Mouse (Mus musculus) spleen, adult 18-20 months (tissue): ENCODE results near the gene Gpatch2l.
A peak's percentile ranks its signal among the peaks of the same experiment; 100 is the strongest.

Source experiments
- DNase-seq, 2 experiments: peaks; one replicate each; pipeline ENCODE4 v3.0.0; 2022; ENCODE audit warnings: mixed read lengths in 2 of 2

Gene Gpatch2l

DNA sequence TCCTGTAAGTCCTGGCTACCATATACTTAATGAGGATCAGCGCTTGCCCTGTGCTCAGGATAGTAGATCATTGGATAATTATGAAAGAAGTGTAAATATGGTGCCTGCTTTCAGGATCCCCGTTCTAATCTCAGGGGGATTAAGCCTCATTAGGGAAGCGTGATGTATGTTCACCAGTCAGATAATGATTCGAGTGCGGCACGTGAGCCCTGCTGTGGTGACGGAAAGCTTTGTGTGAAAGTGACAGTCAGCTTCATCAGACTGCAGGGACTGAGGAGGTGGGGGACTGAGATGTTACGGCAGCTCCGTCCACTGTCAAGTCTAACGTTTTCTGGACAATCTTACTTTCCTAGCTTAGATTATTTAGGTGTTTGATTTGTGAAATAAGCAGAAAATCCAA, 38.3 kb downstream of the Gpatch2l start:
- DNase-seq, result no peak

DNA sequence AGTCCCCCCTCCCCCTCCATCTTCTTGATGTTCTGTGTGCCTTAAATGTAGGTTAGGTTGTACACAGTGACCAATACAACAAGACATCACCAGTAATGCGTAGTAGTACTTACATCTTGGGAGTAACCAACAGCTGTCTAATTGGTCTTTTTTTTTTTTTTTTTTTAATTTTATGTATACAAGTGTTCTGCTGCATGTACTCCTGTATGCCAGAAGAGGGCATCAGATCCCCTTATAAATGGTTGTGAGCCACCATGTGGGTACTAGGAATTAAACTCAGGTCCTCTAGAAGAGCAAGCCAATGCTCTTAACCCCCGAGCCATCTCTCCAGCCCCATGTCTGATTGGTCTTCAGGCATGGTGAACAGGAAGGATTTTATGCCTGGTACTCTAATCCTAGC, 44.0 kb downstream of the Gpatch2l start:
- DNase-seq, result no peak

DNA sequence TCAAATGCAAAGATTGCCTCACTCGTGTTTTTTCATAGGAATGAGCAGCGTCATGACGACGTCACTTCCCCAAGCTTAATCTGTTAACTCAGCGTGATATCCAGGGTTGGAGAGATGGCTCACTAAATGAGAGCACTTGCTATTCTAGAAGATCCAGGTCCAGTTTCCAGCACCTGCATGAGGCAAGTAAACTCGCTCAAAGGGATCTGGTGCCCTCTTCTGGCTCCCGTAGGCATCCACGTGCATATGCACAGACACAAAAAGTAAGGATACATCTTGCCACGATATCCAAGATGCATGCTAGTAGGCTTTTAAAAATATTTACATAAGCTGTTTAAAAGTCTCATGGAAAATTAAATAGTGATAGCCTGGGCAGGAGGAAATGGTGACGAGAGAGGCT, 55.8 kb downstream of the Gpatch2l start:
- DNase-seq, result no peak

DNA sequence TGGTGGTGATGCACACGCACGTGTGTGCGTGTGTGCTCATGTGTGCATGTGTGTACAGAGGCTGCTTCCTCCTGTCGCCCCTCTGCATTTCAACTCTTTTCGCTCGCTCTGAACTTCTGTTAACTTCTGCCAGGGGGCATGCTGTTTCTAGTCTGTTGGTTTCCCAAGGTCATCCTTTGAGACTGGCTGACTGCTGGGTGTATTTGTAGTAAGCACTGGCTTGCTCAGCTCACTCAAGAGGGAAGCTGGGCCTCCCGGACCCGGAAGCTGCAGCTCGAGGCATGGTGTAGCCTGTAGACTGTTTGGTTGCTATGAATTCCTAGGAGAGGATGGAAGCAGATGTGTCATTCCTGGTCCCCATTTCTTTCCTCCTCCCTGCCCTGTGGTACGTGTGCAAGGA, 61.3 kb downstream of the Gpatch2l start:
- DNase-seq, result no peak

DNA sequence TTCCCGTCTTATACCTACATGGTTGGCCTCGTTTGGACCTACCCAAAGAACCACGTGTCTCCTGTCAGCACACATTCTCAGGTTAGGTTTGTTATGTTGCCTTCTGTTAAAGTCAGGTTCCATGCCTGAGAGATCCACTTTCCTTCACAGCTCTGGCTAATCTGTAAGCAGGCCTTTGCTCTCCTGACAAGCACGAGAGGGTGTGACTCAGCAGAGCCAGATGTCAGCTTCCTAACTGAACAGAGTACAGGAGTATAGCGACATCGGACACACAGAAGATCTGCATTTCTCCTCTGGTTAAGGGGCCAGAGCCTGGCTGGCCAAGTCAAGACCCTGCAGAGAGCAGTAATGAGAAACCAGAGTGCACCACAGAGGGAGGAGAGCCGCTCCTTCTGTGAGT, 63.4 kb downstream of the Gpatch2l start:
- no peak for DNase-seq

DNA sequence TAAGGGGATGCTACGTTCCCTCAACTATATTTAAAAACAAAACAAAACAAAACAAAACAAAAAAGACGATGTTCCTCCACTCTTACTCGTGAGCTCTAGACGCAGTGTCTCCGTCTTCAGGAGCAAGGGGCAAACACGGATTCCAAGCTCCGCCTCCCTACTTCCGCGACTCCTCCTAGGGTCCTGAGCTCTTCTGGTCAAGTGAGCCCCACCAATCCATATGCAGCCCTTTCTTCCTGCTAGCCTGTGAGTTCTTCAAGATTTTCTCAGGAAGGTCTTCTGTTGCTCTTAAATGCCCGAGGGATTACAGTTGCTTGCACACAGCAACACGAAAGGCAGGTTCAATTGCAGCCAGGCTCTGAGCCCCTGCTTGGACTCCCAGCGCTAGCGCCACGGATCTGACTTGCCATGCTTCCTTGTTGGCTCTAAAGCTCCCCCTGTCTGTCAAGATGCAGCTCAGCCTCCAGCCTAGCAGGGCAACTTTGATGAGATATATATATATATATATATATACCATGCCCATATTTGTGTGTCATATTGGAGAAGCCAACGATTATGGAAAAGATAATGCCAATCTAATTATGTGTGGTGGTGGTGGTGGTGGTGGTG, 64.1 kb downstream of the Gpatch2l start:
- peak in 1 of 2 experiments; percentile 24 for DNase-seq

DNA sequence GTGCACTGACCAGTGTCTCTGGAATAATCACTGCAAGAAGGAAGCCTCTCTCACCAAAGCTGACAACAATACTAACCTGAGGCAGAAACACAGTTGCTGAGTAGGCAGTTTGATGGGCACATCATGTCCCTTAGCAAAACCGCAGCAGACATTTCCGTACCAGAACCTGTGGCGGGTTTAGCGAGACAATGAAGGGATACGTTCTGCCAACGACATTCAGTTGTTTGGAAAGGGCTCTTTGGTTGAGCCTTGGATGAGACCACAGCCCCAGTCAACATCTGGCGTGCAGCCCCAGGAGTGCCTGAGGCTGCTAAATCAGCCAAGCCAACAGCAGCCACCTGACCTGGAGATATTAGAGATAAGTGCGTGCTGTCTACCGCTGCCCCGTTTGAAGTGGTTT, 67.8 kb downstream of the Gpatch2l start:
- DNase-seq, result no peak

DNA sequence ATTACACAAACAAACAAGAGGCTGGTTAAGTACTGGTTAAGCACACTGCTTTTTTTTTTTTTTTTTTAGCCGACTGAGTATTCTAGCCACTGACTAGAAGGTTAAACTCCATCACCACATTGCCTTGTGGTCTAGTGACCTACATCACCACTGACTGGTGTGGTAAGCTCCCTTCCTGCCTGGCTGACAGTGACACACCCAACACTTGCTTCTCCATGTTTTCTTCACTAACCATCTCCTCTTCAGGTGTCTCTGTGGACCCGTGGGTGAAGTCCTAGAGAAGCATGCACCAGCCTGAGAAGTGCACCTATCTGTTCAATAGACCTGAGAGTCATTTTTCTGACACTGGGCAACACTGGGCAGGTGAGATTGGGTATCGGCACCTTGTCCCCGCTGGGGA, 68.2 kb downstream of the Gpatch2l start:
- DNase-seq, result no peak

DNA sequence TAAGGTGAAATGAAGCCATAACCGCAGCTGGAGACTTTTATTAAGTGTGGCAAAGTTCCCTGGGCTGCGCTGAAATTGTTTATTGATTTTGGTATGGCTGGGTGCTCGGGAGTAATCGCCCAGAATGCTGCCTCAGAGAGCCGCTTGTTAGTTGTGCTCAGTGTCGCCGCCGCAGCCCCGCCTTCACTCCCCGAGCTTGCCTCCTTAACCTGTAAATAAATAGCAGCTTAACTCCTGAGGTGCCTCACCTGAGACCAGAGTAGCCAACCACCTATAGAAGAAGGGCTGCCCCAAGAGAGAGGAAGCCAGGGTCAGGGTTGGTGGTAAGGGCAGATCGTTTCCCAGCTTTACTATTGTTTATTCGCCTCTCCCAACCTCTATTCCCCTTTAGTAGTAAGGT, 79.0 kb downstream of the Gpatch2l start:
- no peak for DNase-seq

DNA sequence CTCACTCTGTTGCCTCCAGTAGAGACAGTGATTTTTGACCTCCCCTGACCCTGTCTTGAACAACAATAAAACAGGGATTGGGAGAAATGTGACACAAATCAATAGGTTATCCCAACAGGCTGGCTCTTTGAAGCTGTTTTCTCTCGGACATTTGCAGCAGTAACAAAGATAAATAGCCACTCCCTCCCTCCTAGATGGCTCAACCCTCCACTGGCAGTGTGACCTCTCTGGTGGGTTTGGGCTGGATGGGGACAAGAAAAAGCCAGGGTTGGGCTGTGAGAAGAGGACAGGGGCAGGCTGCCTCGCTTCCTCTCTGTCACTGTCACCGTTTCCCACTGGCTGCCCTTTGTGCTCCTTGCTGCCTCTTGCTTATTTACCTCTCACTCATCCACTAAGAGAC, 82.6 kb downstream of the Gpatch2l start:
- DNase-seq, result no peak

DNA sequence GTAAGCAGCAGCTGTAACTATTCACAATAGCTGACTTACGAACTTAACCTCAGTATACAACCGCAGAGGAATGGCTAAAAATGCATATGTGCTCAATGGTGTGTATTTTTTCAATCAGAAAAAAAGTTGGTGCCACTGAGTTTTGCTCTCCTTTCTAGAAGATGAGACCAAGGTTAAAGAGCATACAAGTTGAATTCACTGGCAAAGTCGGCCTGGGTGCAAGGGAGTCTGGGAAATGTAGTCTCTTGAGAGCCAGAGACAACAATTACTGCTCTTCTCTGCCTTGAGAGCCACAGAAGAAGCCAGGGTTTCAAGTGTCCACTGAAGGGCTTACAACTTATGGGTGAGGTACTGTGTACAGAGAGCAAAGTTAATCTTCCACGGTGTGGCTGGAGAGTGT, 88.2 kb downstream of the Gpatch2l start:
- DNase-seq, result no peak

DNA sequence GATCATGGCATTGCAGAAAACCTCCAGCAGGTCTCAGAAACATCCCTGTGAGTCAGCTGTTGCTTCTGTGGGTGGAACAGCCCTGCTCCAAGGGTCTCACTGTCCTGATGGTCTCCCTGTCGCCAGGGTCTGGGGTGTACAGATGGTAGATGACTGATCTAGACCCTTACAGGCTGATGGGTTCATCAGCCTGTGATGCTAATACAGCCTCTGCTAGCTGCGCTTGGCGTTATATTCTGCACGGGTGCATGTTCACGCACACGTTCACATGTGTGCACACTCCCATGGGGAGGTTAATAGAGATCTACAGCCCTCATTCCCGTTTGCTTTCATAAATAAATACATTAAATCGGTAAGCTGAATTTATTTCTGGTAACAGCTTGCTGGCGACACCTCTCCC, 89.0 kb downstream of the Gpatch2l start:
- no peak for DNase-seq

DNA sequence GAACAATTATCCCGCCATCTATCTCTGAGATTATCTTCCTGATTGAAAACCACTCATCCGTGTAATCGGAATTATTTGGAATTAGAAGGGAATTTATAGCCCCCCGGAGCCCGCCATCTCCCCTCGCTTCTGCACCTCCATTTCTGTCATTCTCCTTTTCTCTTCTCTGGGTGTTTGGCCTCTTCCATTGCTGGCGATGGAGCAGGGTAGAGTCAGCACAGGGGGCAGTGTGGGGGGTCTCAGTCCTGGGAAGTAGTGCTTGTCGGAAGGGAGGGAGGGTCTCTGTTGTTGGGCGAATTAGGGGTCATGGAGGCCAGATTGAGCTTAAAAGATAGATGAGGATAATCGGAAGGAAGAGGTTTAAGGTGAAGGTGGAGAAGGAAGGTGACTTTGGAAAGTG, 89.6 kb downstream of the Gpatch2l start:
- no peak for DNase-seq

DNA sequence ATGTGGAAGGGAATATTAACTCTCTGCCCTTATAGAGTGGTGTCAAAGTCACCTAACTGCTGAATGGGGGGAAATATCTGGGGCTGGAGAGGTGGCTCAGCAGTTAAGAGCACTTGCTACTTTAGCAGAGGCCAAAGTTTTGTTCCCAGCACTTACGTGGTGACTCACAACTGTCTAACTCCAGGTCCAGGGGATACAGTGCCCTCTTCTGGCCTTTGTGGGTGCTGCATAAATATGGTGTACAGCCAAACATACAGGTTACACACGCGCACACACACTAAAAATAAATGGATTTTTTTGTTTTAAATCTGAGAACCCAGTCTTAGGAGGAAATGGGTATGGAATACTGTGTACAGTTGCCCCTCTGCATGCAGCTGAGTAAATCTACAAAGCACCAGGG, 94.6 kb downstream of the Gpatch2l start:
- no peak for DNase-seq

DNA sequence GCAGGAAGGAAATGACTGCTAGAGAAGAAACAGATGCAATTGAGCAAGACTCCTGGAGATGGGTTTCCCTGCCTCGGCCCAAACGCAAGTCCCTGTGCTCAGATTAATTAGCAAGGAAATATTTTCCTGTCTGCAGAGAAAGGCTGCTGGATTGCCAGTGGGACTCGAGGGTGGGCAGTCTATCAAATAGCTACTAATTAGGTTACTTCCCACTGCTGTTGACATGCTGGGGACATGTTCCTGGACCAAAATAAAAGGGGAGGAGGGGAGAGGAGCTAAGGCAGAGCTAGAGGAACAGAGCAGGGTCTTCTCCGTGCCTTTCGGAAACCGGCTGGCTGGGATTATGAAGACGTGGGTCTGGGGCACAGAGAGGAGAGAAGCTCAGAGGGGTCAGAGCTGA, 95.2 kb downstream of the Gpatch2l start:
- no peak for DNase-seq
